Mouse (Mus musculus) left cerebral cortex, postnatal 4 days (tissue): Measurements from ENCODE around the gene Myo10. TPM values are rescaled to one million over a fixed set of nuclear protein-coding genes. Genes with fewer than 3 reads are reported as not detected.

ENCODE experiments used
- DNase-seq: peaks from one replicate; pipeline ENCODE4 v3.0.0-alpha.2; 2022
- intact Hi-C: fragments of 180-260 bp; cut with DNase I; formaldehyde crosslinking; loops from one replicate; pipeline ENCODE4 v1.15.1; 2025
- total RNA-seq, 2 experiments: library from RNA; stranded (reverse); gene quantifications; 2 replicates each; pipeline ENCODE4 v1.2.3; 2021

The Myo10 gene
- total RNA-seq, 2 experiments from 2014 or later = 40.6 to 45.5 TPM

GRCm38 (mm10) chr15:25826531-25826961 is 204.2 kb downstream of the Myo10 start:
- intact Hi-C loops = no loop called here

GRCm38 (mm10) chr15:25828464-25828863 is 206.1 kb downstream of the Myo10 start:
- DNase-seq = no peak
- intact Hi-C loops = no loop called here

More at GRCm38 (mm10) chr15:25826531-25826961, 204.2 kb downstream of the Myo10 start:
- no peak for DNase-seq

DNA sequence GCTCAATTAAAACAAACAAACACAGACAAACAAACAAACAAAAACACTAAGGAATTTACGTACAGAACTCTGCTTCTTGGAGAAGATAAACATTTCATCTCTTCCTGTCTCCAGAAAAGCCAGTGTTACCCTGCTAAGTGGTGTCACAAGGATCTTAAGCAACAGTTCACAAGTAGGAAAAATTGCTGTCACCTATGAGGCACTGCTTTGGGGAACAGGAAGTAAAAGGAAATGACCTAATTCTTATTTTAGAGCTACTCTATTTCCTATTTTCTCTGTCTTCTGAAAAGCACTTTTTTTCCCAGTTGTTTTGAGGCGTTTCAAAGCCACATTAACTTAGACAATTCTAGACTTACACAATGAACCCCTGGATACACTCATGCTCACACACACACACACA is 208.1 kb downstream of the Myo10 start:
- intact Hi-C loops = no loop called here
- no peak for DNase-seq

DNA sequence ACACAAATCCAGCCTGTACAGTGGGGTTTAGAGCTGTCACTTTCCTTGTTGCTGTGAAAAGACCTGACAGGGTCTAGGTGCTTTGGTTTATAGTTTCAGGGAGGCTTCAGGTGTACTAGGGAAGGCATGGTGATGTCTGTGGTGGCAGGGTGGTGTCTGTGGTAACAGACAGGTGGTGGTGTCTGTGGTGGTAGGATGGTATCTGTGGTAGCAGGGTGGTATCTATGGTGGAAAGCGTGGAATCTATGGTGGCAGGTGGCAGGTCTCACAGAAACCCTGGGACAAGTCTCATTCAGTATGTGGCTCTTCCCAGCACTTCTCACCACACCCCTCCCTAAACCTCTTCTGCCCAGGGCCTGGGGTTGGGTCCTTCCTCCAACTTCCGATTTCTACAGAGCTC is 212.0 kb downstream of the Myo10 start:
- intact Hi-C loops = no loop called here
- DNase-seq = no peak

DNA sequence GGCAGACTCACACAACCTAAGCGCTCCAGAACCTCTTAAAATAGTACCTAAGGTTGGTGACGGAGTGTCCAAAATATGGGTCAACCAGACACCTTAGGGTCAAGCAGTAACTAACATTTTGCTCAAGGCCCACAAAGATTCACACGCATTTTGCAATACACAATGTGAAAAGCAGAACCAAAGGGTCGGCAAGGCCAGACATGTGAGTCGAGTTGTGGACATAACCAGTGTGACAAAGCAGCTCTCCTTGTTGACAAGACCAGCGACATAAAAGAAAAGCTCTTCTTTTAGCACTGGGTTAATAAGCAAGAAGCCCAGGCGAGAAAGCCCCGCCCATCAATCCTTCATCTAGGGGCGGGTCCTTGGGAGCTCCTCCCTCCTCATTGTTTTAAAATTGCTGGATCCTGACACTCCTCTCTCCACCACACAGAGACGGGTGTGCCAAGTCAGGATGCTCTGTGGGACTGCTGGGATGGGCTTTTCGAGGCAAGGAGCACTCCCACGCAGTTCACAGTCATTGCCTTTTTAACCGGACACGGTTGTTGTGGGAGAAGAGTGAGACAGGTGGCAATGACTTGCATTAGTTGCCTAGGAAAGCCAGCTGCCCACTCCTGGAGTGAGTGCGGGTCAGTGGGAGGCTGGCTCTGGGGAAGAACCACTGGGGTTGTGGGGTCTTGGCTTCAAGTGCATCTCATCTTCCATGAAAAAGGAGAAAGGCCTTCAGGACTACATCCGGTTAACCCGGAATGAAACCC is 212.8 kb downstream of the Myo10 start:
- no peak for DNase-seq
- intact Hi-C loops = no loop called here

DNA sequence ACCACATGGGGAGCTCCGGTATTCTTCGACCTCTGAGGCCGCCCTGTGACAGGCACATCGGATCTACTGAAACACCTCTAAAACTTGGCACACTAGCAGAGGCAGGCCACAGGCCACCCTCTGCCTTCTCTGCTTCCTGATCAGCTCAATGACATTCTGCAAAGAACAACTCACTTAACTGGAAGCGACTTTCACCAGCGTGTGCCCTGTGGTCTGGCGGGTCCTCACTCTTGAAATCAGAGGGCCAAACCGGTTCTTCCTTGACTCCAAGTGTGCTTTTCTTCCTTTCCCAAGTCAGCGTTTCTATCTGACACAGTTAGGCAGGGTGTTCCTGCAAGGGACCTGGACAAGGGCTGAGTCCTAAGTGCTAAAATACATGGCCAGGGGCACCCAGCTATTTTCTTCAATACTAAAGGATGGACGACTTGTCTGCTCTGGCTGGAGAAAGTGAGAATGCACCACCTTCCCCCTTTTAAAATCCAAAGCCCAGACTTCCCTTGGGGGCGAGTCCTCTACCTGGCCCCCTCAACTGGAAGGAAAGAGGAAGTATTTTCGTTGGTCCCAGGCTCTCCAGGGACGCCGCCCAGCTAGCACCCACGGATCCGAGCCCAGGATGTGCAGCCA is 220.2 kb downstream of the Myo10 start:
- intact Hi-C loops = no loop called here

GRCm38 (mm10) chr15:25843086-25843991 is 221.0 kb downstream of the Myo10 start, which contains the start of gene Retreg1:
Gene Retreg1, plus strand, starts transcription at chr15:25843180.
- intact Hi-C loops = no loop called here

More for the DNA sequence above, 220.2 kb downstream of the Myo10 start:
- no peak for DNase-seq

GRCm38 (mm10) chr15:25844013-25844570 is 221.8 kb downstream of the Myo10 start:
- intact Hi-C loops = no loop called here
- no peak for DNase-seq

More at GRCm38 (mm10) chr15:25843086-25843991, 221.0 kb downstream of the Myo10 start, which contains the start of gene Retreg1:
- peak; percentile 56 for DNase-seq

GRCm38 (mm10) chr15:25844771-25845170 is 222.4 kb downstream of the Myo10 start:
- DNase-seq = no peak
- intact Hi-C loops = no loop called here

GRCm38 (mm10) chr15:25847576-25848168 is 225.3 kb downstream of the Myo10 start:
- no peak for DNase-seq
- intact Hi-C loops = no loop called here

- no peak for DNase-seq
Observed at GRCm38 (mm10) chr15:25850552-25850951, 228.2 kb downstream of the Myo10 start.

DNA sequence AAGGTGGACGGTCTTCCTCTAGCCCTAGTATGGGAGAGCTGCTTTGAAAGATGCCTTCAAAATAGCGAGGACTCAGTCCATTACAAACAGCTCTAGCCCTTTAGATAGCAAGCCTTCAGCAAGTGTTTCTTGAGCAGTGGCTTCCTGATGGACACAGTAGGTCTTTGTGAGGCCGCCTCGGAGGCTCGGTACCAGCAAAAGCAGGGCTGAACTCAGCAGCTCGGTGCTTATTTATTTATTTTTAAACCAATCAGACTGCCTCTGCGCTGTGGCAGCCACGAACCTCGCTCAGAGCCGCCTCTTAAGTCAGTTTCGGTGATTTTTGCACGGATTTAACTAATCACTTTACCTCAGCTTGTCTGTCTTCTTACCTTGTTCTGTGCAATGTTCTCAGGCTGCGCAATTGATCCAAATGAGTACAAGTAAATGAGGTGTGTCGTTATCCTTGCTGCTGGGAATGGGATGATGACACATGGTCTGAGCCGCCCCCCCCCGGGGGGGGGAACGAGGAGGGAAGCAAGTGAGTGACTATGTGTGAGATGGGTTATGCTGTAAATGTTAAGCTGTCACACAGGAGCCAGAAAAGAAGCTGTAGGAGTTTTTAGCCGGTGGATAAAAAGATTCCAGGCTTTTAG is 232.1 kb downstream of the Myo10 start:
- intact Hi-C loops = no loop called here
- DNase-seq = no peak

More at GRCm38 (mm10) chr15:25850552-25850951, 228.2 kb downstream of the Myo10 start:
- intact Hi-C loops = no loop called here

GRCm38 (mm10) chr15:25858611-25859058 is 236.3 kb downstream of the Myo10 start:
- intact Hi-C loops = no loop called here
- DNase-seq = no peak

GRCm38 (mm10) chr15:25859469-25859868 is 237.1 kb downstream of the Myo10 start:
- intact Hi-C loops = no loop called here
- DNase-seq = no peak

DNA sequence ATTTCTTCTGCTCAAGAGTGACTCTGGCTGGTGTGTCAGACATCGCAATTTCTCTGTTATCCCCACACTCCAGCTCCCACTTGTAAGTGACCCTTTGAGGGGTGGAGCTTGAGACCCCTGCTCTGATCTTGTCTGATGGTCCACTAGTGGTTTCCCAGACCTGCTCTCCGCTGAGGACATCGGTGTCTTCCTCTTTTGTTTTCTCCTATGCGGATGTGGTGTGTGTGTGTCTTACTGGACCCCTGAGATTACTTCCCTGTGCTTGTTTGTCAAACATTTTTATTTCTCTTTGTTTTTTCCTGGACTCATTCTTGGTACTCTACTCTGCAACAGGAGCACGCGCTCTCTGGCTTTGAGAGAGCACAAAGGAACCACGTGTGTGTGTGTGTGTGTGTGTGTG is 239.6 kb downstream of the Myo10 start:
- DNase-seq = no peak

More for the DNA sequence above, 239.6 kb downstream of the Myo10 start:
- intact Hi-C loops = no loop called here

Other genes starting within 250 kb of the Myo10 start
- 1,000 to 10,000 TPM; 1,424 to 1,444 TPM for gene Basp1, start 208.8 kb upstream of the Myo10 start, total RNA-seq
- gene Retreg1, start 220.7 kb downstream of the Myo10 start, total RNA-seq = 10 to 100 TPM; 28.7 to 30.2 TPM